Mouse (Mus musculus) kidney, postnatal 0 days (tissue): ENCODE data around the gene Gprc5b. TPM values are rescaled to one million over a fixed set of nuclear protein-coding genes. Genes with fewer than 3 reads are reported as not detected.

Source experiments
- ATAC-seq: fragments of 200-750 bp; cut with Nextera tagmentation; replicated peaks from 2 replicates; pipeline ENCODE4 v1.8.0; 2017; ENCODE audit warnings: low read depth, moderate number of reproducible peaks, moderate TSS enrichment, moderate library complexity; ENCODE audit not compliant: low FRiP score
- DNase-seq: peaks from one replicate; pipeline ENCODE4 v3.0.0-alpha.2; 2016; ENCODE audit warnings: low spot score
- H3K27ac ChIP-seq: fragments of 300-500 bp; sonication (generic); 2 replicates; pipeline ENCODE4 v1.5.1; 2014; ENCODE audit warnings: mild to moderate bottlenecking
- H3K27me3 ChIP-seq: fragments of 300-500 bp; sonication (generic); 2 replicates; pipeline ENCODE4 v1.6.1; 2014; ENCODE audit warnings: low read length, mixed read lengths; ENCODE audit not compliant: insufficient read depth
- H3K36me3 ChIP-seq: fragments of 300-500 bp; sonication (generic); 2 replicates; pipeline ENCODE4 v1.6.1; 2014; ENCODE audit warnings: low read length, mixed read lengths; ENCODE audit not compliant: insufficient read depth
- H3K4me1 ChIP-seq: fragments of 300-500 bp; sonication (generic); replicated peaks from 2 replicates; pipeline ENCODE4 v1.6.1; 2014; ENCODE audit warnings: antibody characterized with exemption, low read length, mixed read lengths; ENCODE audit not compliant: insufficient read depth
- H3K4me2 ChIP-seq: fragments of 300-500 bp; sonication (generic); 2 replicates; pipeline ENCODE4 v1.6.1; 2014; ENCODE audit warnings: mild to moderate bottlenecking, low read length, moderate library complexity, mixed read lengths
- H3K4me3 ChIP-seq: fragments of 300-500 bp; sonication (generic); replicated peaks from 2 replicates; pipeline ENCODE4 v1.5.1; 2014; ENCODE audit warnings: low read depth, low read length
- H3K9ac ChIP-seq: fragments of 300-500 bp; sonication (generic); 2 replicates; pipeline ENCODE4 v1.6.1; 2014; ENCODE audit warnings: low read depth, low read length
- H3K9me3 ChIP-seq: fragments of 300-500 bp; sonication (generic); replicated peaks from 2 replicates; pipeline ENCODE4 v1.6.1; 2016; ENCODE audit warnings: low read length, inconsistent platforms, mixed read lengths
- CTCF ChIP-seq: IDR thresholded peaks from 2 replicates; pipeline ENCODE4 v1.5.1; 2016; ENCODE audit warnings: antibody characterized with exemption, low read depth, mild to moderate bottlenecking, moderate library complexity
- WGBS: fragments of 180-500 bp; shearing (Covaris S2); extraction: QIAGEN DNeasy Blood & Tissue Kit; methylation state at CpG from one replicate; pipeline ENCODE4 v1.1.7; 2014; 5-methylcytosine and 5-hydroxymethylcytosine counted together
- polyA plus RNA-seq: library from polyadenylated mRNA; unstranded; fragments of >200 nt; fragmentation: Nextera tagmentation; extraction: Ambion mirVana; gene quantifications from 2 replicates; pipeline ENCODE4 v1.2.1, GENCODE M21; 2015

Gprc5b gene
- polyA plus RNA-seq, 1 experiment from 2014 or later = 4.5 TPM

DNA sequence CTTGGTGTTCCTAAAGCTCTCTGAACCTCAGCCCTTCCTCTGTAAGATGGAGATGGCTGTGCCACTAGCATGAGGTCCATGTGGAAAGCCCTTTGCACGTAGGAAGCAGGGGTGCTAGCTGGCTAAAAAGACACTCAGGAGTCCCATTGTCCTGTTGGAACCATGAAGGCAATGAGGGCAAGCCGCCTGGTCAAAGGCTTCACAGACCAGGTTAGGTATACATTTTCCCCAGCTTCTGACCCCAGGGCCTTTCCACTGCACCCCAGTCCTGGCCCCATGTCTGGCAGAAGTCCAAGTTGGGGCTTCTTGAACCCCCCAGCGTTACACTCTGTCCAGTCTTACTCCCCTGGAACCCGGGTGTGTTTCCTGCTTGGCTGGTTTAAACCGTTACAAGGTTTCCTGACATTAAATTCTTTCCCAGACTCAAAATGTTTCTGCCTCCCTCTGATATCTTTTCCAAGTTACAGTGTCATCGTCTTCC, 2.9 kb downstream of the Gprc5b start:
- no peak for ATAC-seq
- 35% methylated on average over 6 of the region's 6 CpGs for WGBS
- Histone ChIP-seq H3K4me2 (0 out of 2 replicates have a peak overlapping the region, but pooled peaks have one; percentile 97), H3K4me3 (no peak overlapping the region), H3K4me1 (peaks cover 23% of the 10 kb centered on the region; the same call in 1 of the 2 replicates), H3K9me3 (no peaks in the 10 kb centered on the region), H3K27ac (no peak overlapping the region), H3K27me3 (no peaks in the 10 kb centered on the region), H3K36me3 (no peaks in the 10 kb centered on the region), H3K9ac (0 out of 2 replicates have a peak overlapping the region, but pooled peaks have one; percentile 23)
- DNase-seq = no peak
- TF ChIP-seq CTCF = no peak

DNA sequence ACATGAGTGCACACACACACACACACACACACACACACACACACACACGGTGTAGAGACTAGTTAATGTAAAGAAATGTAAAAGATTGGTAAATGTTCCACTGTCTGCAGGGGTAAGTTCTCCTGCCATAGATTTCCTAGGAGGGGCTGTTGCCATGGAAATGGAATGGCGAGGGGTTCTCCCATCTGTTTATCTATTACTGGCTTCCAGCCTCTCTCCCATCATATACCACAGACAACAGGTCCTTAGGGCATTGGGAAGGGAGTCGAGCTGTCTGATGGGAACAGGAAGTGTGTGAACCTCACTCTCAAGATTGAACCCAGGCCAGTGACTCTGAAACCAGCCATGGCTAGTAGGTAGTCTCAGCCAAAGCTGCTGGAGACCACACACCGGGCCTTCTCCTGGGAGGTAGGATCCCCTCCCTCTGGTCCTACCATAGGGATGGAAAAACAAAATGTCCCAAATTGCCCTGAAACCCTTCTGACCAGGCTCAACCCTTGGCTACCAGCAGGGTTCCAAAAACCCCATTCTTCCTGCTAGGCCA, 3.6 kb downstream of the Gprc5b start:
- Histone ChIP-seq H3K9ac (no peak overlapping the region), H3K27me3 (no peaks in the 10 kb centered on the region), H3K36me3 (no peaks in the 10 kb centered on the region), H3K4me1 (peaks cover 23% of the 10 kb centered on the region; the same call in 1 of the 2 replicates), H3K4me3 (no peak overlapping the region), H3K27ac (no peak overlapping the region), H3K4me2 (no peak overlapping the region), H3K9me3 (no peaks in the 10 kb centered on the region)
- TF ChIP-seq CTCF = no peak
- WGBS = 55% methylated on average over 4 of the region's 4 CpGs
- ATAC-seq (no peak), DNase-seq (no peak)

- Histone ChIP-seq H3K27ac (no peak overlapping the region), H3K9ac (no peak overlapping the region), H3K4me3 (no peak overlapping the region), H3K4me2 (no peak overlapping the region), H3K36me3 (no peaks in the 10 kb centered on the region), H3K4me1 (peaks cover 17% of the 10 kb centered on the region; the same call in 1 of the 2 replicates), H3K27me3 (no peaks in the 10 kb centered on the region), H3K9me3 (no peaks in the 10 kb centered on the region)
- WGBS = 73% methylated on average over 6 of the region's 6 CpGs
- TF ChIP-seq CTCF = no peak
- no peak for ATAC-seq
- DNase-seq = no peak
Observed at GRCm38 (mm10) chr7:118990282-118990681, 4.7 kb downstream of the Gprc5b start.

GRCm38 (mm10) chr7:118989275-118989856, 5.6 kb downstream of the Gprc5b start:
- DNase-seq (no peak), ATAC-seq (no peak)
- WGBS = 79% methylated on average over 5 of the region's 5 CpGs
- H3K9me3 ChIP-seq = no peaks in the 10 kb centered on the region
- H3K36me3 ChIP-seq = no peaks in the 10 kb centered on the region
- no peak overlapping the region for H3K27ac ChIP-seq
- H3K4me2 ChIP-seq = no peak overlapping the region
- no peak overlapping the region for H3K4me3 ChIP-seq
- no peaks in the 10 kb centered on the region for H3K27me3 ChIP-seq
- H3K9ac ChIP-seq = no peak overlapping the region
- H3K4me1 ChIP-seq = peaks cover 13% of the 10 kb centered on the region; the same call in 1 of the 2 replicates
- TF ChIP-seq CTCF = no peak

DNA sequence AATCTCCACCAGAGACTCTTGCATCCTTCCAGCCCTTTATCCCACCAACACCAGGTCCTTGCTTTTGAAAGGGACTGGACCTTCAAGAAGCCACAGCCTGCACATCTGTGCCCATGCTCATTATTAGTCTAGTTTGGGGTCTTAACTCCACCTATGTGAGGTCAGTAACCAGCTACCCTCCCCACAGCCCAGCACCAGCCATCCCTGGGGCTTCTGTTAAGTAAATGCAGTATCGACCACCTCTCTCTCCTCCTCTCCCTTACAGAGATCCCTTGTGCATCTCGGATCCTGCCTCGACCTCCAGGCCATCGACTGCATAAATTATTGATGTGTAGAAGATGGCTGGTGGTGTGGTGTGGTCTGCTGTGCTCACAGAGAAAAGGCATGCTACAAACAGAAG, 8.6 kb downstream of the Gprc5b start:
- no peak for ATAC-seq
- Histone ChIP-seq H3K27me3 (no peaks in the 10 kb centered on the region), H3K36me3 (0 out of 2 replicates have a peak, but pooled peaks cover 1% of the 10 kb centered on the region), H3K9me3 (no peaks in the 10 kb centered on the region), H3K27ac (no peak overlapping the region), H3K4me1 (no peaks in the 10 kb centered on the region), H3K9ac (no peak overlapping the region), H3K4me3 (no peak overlapping the region), H3K4me2 (no peak overlapping the region)
- 66% methylated on average over 4 of the region's 4 CpGs for WGBS
- no peak for TF ChIP-seq CTCF
- no peak for DNase-seq

GRCm38 (mm10) chr7:118985786-118986185, 9.2 kb downstream of the Gprc5b start:
- Histone ChIP-seq H3K27ac (no peak overlapping the region), H3K4me3 (no peak overlapping the region), H3K4me2 (no peak overlapping the region), H3K36me3 (0 out of 2 replicates have a peak, but pooled peaks cover 6% of the 10 kb centered on the region), H3K4me1 (no peaks in the 10 kb centered on the region), H3K9ac (no peak overlapping the region), H3K27me3 (no peaks in the 10 kb centered on the region), H3K9me3 (no peaks in the 10 kb centered on the region)
- DNase-seq = no peak
- WGBS = 74% methylated on average over 4 of the region's 4 CpGs
- no peak for TF ChIP-seq CTCF
- ATAC-seq = no peak
